Mouse (Mus musculus) MEL (cell line): ENCODE data around the gene Gm37240. TPM values are rescaled to one million over a fixed set of nuclear protein-coding genes. Genes with fewer than 3 reads are reported as not detected.

Source experiments
- DNase-seq: peaks from one replicate; pipeline ENCODE4 v3.0.0; 2011; ENCODE audit warnings: low read depth, low spot score
- H3K27ac ChIP-seq: 2 replicates; pipeline ENCODE4 v1.5.1; 2012; ENCODE audit warnings: low read depth, mild to moderate bottlenecking, control low read depth, low read length, moderate library complexity; ENCODE audit not compliant: control insufficient read depth
- H3K27me3 ChIP-seq, 2 experiments: fragments of 150-350 bp in 1 of 2; sonication (generic) in 1 of 2; 2 replicates each; pipeline ENCODE4 v1.6.1; 2012; ENCODE audit warnings: low read length in 2 of 2, mild to moderate bottlenecking in 2 of 2, improper control_type of control experiment in 1 of 2, moderate library complexity in 1 of 2; ENCODE audit not compliant: insufficient read depth in 2 of 2, control insufficient read depth in 1 of 2
- H3K36me3 ChIP-seq, 2 experiments: 2 replicates each; pipeline ENCODE4 v1.6.1; 2012 to 2014; ENCODE audit warnings: low read length in 2 of 2, improper control_type of control experiment in 1 of 2, inconsistent platforms in 1 of 2, mild to moderate bottlenecking in 1 of 2; ENCODE audit not compliant: insufficient read depth in 2 of 2, control insufficient read depth in 1 of 2
- H3K4me1 ChIP-seq, 2 experiments: fragments of 150-350 bp in 1 of 2; sonication (generic) in 1 of 2; 2 replicates each; pipeline ENCODE4 v1.6.1; 2012; ENCODE audit warnings: low read length in 2 of 2, improper control_type of control experiment in 1 of 2, mild to moderate bottlenecking in 1 of 2; ENCODE audit not compliant: insufficient read depth in 2 of 2, control insufficient read depth in 1 of 2
- H3K4me3 ChIP-seq, 2 experiments: fragments of 150-350 bp in 1 of 2; sonication (generic) in 1 of 2; 2 replicates each; pipeline ENCODE4 v1.5.1; 2012; ENCODE audit warnings: low read depth in 2 of 2, low read length in 2 of 2, mild to moderate bottlenecking in 2 of 2, moderate library complexity in 2 of 2, control low read depth in 1 of 2, improper control_type of control experiment in 1 of 2; ENCODE audit not compliant: control insufficient read depth in 1 of 2, insufficient read depth in 1 of 2
- H3K79me2 ChIP-seq: 2 replicates; pipeline ENCODE4 v1.6.1; 2012; ENCODE audit warnings: mild to moderate bottlenecking, low read length, moderate library complexity; ENCODE audit not compliant: control insufficient read depth, poor library complexity, insufficient read depth
- H3K9ac ChIP-seq: 2 replicates; pipeline ENCODE4 v1.6.1; 2012; ENCODE audit warnings: low read depth, mild to moderate bottlenecking, control low read depth, low read length, moderate library complexity; ENCODE audit not compliant: control insufficient read depth, poor library complexity, severe bottlenecking
- H3K9me3 ChIP-seq: fragments of 150-350 bp; sonication (generic); replicated peaks from 2 replicates; pipeline ENCODE4 v1.6.1; 2012; ENCODE audit warnings: mild to moderate bottlenecking, low read length, improper control_type of control experiment, moderate library complexity; ENCODE audit not compliant: insufficient read depth
- CHD1 ChIP-seq: IDR thresholded peaks from 2 replicates; pipeline ENCODE4 v1.6.1; 2012; ENCODE audit warnings: low read depth, mild to moderate bottlenecking, inconsistent platforms, low read length, improper control_type of control experiment
- CHD2 ChIP-seq: IDR thresholded peaks from 2 replicates; pipeline ENCODE4 v1.6.1; 2011; ENCODE audit warnings: low read length, improper control_type of control experiment
- E2F4 ChIP-seq: IDR thresholded peaks from 2 replicates; pipeline ENCODE4 v1.6.1; 2011; ENCODE audit warnings: low read depth, low read length, improper control_type of control experiment, borderline replicate concordance
- ELF1 ChIP-seq: IDR thresholded peaks from 2 replicates; pipeline ENCODE4 v1.6.1; 2014; ENCODE audit warnings: low read depth, mild to moderate bottlenecking, inconsistent platforms, low read length, improper control_type of control experiment, moderate library complexity
- EP300 ChIP-seq, 2 experiments: IDR thresholded peaks; 2 replicates each; pipeline ENCODE4 v1.6.1; 2011; ENCODE audit warnings: improper control_type of control experiment in 2 of 2, low read length in 2 of 2, low read depth in 1 of 2, mild to moderate bottlenecking in 1 of 2
- GABPA ChIP-seq: IDR thresholded peaks from 2 replicates; pipeline ENCODE4 v1.6.1; 2012; ENCODE audit warnings: low read depth, mild to moderate bottlenecking, inconsistent platforms, low read length, improper control_type of control experiment, moderate library complexity
- MAX ChIP-seq: IDR thresholded peaks from 2 replicates; pipeline ENCODE4 v1.6.1; 2011; ENCODE audit warnings: low read length, improper control_type of control experiment
- MXI1 ChIP-seq: IDR thresholded peaks from 2 replicates; pipeline ENCODE4 v1.6.1; 2011; ENCODE audit warnings: mild to moderate bottlenecking, low read depth, low read length, improper control_type of control experiment
- MYB ChIP-seq: IDR thresholded peaks from 2 replicates; pipeline ENCODE4 v1.6.1; 2011; ENCODE audit warnings: mild to moderate bottlenecking, low read depth, low read length, improper control_type of control experiment
- MYC ChIP-seq: IDR thresholded peaks from 2 replicates; pipeline ENCODE4 v1.6.1; 2011; ENCODE audit warnings: low read depth, mild to moderate bottlenecking, low read length, improper control_type of control experiment, moderate library complexity
- NELFE ChIP-seq: IDR thresholded peaks from 2 replicates; pipeline ENCODE4 v1.6.1; 2011; ENCODE audit warnings: low read depth, low read length, improper control_type of control experiment
- NRF1 ChIP-seq: IDR thresholded peaks from 2 replicates; pipeline ENCODE4 v1.6.1; 2014; ENCODE audit warnings: low read depth, mild to moderate bottlenecking, inconsistent platforms, low read length, improper control_type of control experiment, moderate library complexity; ENCODE audit not compliant: poor library complexity, insufficient read depth, severe bottlenecking
- POLR2A ChIP-seq, 2 experiments: IDR thresholded peaks; 2 replicates each; pipeline ENCODE4 v1.6.1; 2011 to 2012; ENCODE audit warnings: low read length in 2 of 2, mild to moderate bottlenecking in 2 of 2, control low read depth in 1 of 2, improper control_type of control experiment in 1 of 2, low read depth in 1 of 2, moderate library complexity in 1 of 2; ENCODE audit not compliant: control insufficient read depth in 1 of 2, insufficient read depth in 1 of 2, poor library complexity in 1 of 2
- RAD21 ChIP-seq: IDR thresholded peaks from 2 replicates; pipeline ENCODE4 v1.6.1; 2011; ENCODE audit warnings: mild to moderate bottlenecking, low read depth, low read length, improper control_type of control experiment
- RCOR1 ChIP-seq: IDR thresholded peaks from 2 replicates; pipeline ENCODE4 v1.6.1; 2012; ENCODE audit warnings: low read depth, mild to moderate bottlenecking, inconsistent platforms, low read length, improper control_type of control experiment
- SIN3A ChIP-seq: IDR thresholded peaks from 2 replicates; pipeline ENCODE4 v1.6.1; 2012; ENCODE audit warnings: low read length, improper control_type of control experiment, inconsistent platforms
- SMC3 ChIP-seq: IDR thresholded peaks from 2 replicates; pipeline ENCODE4 v1.6.1; 2011; ENCODE audit warnings: low read depth, low read length, improper control_type of control experiment
- TAL1 ChIP-seq: IDR thresholded peaks from 2 replicates; pipeline ENCODE4 v1.6.1; 2012; ENCODE audit warnings: mild to moderate bottlenecking, inconsistent platforms, low read length, moderate library complexity, mixed read lengths
- TBP ChIP-seq: IDR thresholded peaks from 2 replicates; pipeline ENCODE4 v1.8.0; 2011; ENCODE audit warnings: low read depth, low read length, improper control_type of control experiment
- TCF12 ChIP-seq: IDR thresholded peaks from 2 replicates; pipeline ENCODE4 v1.6.1; 2014; ENCODE audit warnings: low read depth, mild to moderate bottlenecking, inconsistent platforms, low read length, improper control_type of control experiment, moderate library complexity
- USF1 ChIP-seq: IDR thresholded peaks from 2 replicates; pipeline ENCODE4 v1.6.1; 2014; ENCODE audit warnings: low read depth, mild to moderate bottlenecking, inconsistent platforms, low read length, improper control_type of control experiment, moderate library complexity
- USF2 ChIP-seq, 2 experiments: IDR thresholded peaks; 2 replicates each; pipeline ENCODE4 v1.6.1; 2011 to 2012; ENCODE audit warnings: improper control_type of control experiment in 2 of 2, low read length in 2 of 2, borderline replicate concordance in 1 of 2, inconsistent platforms in 1 of 2, low read depth in 1 of 2, mild to moderate bottlenecking in 1 of 2; ENCODE audit not compliant: insufficient read depth in 1 of 2
- ZC3H11A ChIP-seq: IDR thresholded peaks from 2 replicates; pipeline ENCODE4 v1.6.1; 2012; ENCODE audit warnings: low read depth, mild to moderate bottlenecking, inconsistent platforms, low read length, improper control_type of control experiment
- ZKSCAN1 ChIP-seq: IDR thresholded peaks from 2 replicates; pipeline ENCODE4 v1.6.1; 2012; ENCODE audit warnings: low read depth, mild to moderate bottlenecking, inconsistent platforms, low read length, improper control_type of control experiment, moderate library complexity
- ZMIZ1 ChIP-seq: IDR thresholded peaks from 2 replicates; pipeline ENCODE4 v1.6.1; 2012; ENCODE audit warnings: low read depth, mild to moderate bottlenecking, inconsistent platforms, low read length, improper control_type of control experiment, moderate library complexity
- ZNF384 ChIP-seq: IDR thresholded peaks from 2 replicates; pipeline ENCODE4 v1.6.1; 2012; ENCODE audit warnings: low read depth, mild to moderate bottlenecking, inconsistent platforms, low read length, improper control_type of control experiment
- polyA plus RNA-seq, 2 experiments: library from polyadenylated mRNA; stranded (reverse) in 1 of 2; unstranded in 1 of 2; fragments of >175 nt in 1 of 2; fragments of >200 nt in 1 of 2; gene quantifications; 2 replicates each; pipeline versions ENCODE4 v1.2.1 to v1.2.4; 2012; ENCODE audit warnings: low replicate concordance in 2 of 2, low read depth in 1 of 2; ENCODE audit not compliant: insufficient read length in 2 of 2, insufficient read depth in 1 of 2, missing spikeins in 1 of 2
- total RNA-seq: library from RNA; depleted of rRNA; stranded (reverse); fragments of 300-350 nt; gene quantifications from 2 replicates; pipeline ENCODE4 v1.2.3, GENCODE M21; 2012

Gene Gm37240
- total and polyA plus RNA-seq, 3 experiments = 0.04 TPM; not detected in 2

GRCm38 (mm10) chr3:85842881-85843218, 44.5 kb downstream of the Gm37240 start:
- no peaks in the 10 kb centered on the region for H3K79me2 ChIP-seq
- no peak for DNase-seq
- H3K4me1 ChIP-seq = no peaks in the 10 kb centered on the region
- no peak overlapping the region for H3K9ac ChIP-seq
- no peaks in the 10 kb centered on the region for H3K27me3 ChIP-seq
- H3K27ac ChIP-seq = no peak overlapping the region
- TF ChIP-seq MYC (no peak), TCF12 (no peak), MYB (no peak), CHD1 (no peak), E2F4 (no peak), ZMIZ1 (no peak), SMC3 (no peak), ZC3H11A (no peak), ZNF384 (no peak), MAX (no peak), GABPA (no peak), TAL1 (no peak), ZKSCAN1 (no peak), TBP (no peak), RAD21 (no peak), USF1 (no peak), ELF1 (no peak), POLR2A (IDR thresholded peaks at IDR 0.05; ENCODE audit: control insufficient read depth in 1 of 2, insufficient read depth in 1 of 2, low read depth in 1 of 2, low read length in 2 of 2, poor library complexity in 1 of 2) (no peak), NELFE (no peak), NRF1 (no peak)
- H3K9me3 ChIP-seq = no peaks in the 10 kb centered on the region
- H3K4me3 ChIP-seq = no peak overlapping the region
- no peaks in the 10 kb centered on the region for H3K36me3 ChIP-seq

DNA sequence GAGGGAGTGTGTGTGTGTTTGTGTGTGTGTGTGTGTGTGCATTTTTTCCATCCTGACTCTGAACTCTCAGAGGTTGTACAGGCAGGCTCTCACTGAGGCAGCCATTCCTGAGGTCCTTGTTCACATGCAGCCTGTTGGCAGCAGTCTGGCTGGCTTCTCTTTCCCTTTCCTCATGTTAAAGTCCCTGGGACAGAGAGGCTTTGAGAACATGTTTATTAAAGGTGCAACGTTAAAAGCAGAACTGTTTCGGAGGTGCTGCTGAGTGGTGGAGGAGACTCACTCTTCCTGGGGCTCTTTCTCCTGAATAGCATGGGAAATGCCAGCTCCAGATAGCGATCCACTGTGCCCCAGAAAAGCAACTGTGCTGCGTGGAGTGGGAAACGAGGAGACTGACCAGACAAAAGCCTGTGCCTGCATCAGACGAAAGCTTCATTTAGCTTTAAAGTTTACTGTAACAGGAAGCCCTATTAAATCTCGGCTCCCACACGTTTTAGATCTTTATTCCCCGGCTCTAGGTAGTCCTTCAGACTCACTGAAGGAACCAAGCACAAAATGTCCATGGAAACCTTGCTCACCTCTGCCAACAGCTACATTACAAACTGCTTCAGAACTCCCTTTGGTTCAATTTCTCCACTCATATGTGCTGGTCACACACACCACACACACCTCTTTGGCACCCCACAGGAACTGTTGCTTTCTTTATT, 45.0 kb downstream of the Gm37240 start:
- Histone ChIP-seq H3K27ac (no peak overlapping the region), H3K79me2 (no peaks in the 10 kb centered on the region), H3K9ac (no peak overlapping the region), H3K36me3 (no peaks in the 10 kb centered on the region), H3K4me1 (no peaks in the 10 kb centered on the region), H3K9me3 (no peaks in the 10 kb centered on the region), H3K27me3 (no peaks in the 10 kb centered on the region), H3K4me3 (no peak overlapping the region)
- no peak for TF ChIP-seq SMC3
- no peak for TF ChIP-seq USF2 (IDR thresholded peaks at IDR 0.05; ENCODE audit: borderline replicate concordance in 1 of 2, insufficient read depth in 1 of 2, low read depth in 1 of 2, low read length in 2 of 2)
- no peak for TF ChIP-seq RCOR1
- TF ChIP-seq ZC3H11A = no peak
- no peak for TF ChIP-seq CHD2
- TF ChIP-seq POLR2A (IDR thresholded peaks at IDR 0.05; ENCODE audit: control insufficient read depth in 1 of 2, insufficient read depth in 1 of 2, low read depth in 1 of 2, low read length in 2 of 2, poor library complexity in 1 of 2) = no peak
- no peak for TF ChIP-seq SIN3A
- TF ChIP-seq EP300 (IDR thresholded peaks at IDR 0.05; ENCODE audit: low read depth in 1 of 2, low read length in 2 of 2) = no peak
- TF ChIP-seq MXI1 = no peak
- DNase-seq = no peak
